Mouse (Mus musculus) c-Kit-positive CD71-negative TER-119-negative erythroid progenitor cells, embryonic 14.5 days (primary cell): ENCODE results near the gene Sel1l3.

Experiments
- DNase-seq: peaks from one replicate; pipeline ENCODE4 v3.0.0-alpha.2; 2013; ENCODE audit warnings: low read depth

The Sel1l3 gene

DNA sequence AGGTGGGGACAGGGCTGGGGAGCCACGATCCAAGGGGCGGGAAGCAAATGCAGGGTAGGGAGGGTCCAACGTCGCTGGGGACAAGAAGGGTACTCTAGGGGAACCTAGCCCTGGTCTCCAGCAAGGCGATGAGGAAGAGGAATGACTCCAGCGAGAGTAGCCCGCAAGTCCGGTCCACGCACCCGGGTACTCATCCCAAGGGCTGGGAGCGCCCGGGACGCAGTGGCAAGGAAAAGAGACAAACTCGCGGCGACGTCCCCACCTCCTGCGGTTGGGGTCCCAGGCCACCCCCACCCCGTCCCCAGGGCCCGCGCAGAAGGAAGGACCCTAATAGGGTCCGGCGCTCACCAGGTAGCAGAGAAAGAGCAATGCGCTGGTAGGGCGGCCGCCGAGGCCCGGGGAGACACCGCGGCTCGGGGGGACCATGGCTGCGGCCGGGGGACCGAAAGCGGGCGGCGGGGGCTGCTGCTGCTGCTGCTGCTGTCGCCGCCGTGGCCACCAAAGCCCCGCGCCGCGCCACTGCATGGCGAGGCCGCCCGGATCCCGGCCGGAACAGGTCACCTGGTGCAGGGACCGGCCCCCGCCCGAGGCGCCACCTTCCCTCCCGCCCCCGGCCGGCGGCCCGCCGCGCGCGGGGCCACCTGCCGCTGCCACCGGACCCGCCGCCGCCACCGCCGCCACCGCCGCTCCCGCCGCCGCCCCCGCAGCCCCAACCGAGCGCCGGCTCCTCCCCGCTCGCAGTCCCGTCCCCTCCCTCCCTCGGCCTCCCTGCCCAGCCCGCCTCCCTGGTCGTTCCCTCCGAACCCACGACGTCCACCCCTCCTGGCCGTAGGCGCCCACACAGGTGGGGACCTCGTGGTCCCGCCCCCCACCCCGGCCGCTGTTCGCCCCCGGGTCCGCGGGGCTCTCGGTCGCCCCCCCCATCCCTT is 681 bp downstream of the Sel1l3 start:
- no peak for DNase-seq

GRCm38 (mm10) chr5:53212087-53212781 is 1.5 kb downstream of the Sel1l3 start:
- no peak for DNase-seq

DNA sequence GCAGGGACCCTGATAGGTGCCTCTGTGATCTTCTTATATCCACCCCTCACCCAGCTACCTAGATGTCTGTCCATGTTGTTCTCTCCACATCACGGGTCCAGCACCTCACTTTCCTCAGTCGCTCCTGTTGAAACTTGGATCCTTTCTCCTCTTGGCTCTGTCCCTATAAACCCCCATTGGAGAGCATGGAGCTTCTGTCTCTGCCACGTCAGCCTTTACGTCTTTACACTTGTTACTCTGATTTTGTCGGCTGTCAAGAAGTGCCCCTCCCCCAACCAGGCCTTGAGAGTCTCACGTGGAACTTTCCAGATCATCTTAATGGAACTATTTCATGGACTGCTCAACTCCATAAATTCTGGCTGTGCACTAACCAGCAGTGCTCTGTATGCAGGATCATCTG is 2.5 kb downstream of the Sel1l3 start:
- DNase-seq: no peak

GRCm38 (mm10) chr5:53210481-53210880 is 3.2 kb downstream of the Sel1l3 start:
- DNase-seq: no peak

DNA sequence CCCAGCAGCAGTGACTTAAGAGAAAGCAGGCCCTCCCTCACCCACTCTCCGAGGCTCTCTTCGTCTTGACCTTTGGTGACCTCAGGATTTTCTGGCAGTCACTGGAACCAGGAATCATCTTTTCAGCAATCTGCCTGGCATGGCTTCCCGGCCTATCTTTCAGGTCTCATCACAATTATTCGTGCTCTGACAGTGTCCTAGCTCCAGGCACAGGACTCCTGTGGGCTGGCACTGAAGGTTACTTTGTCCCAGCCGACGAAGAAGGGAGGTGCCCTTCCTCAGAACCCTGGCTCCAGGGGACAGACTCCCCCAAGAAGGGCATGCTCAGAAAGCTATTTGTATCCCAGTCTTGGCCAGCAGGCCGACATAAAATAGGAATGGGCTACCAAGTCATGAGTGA is 4.0 kb downstream of the Sel1l3 start:
- DNase-seq: no peak

- DNase-seq: no peak
These were observed 5.0 kb downstream of the Sel1l3 start for GRCm38 (mm10) chr5:53208731-53209130.

- DNase-seq: no peak
These were observed 7.2 kb downstream of the Sel1l3 start for GRCm38 (mm10) chr5:53206575-53206974.

DNA sequence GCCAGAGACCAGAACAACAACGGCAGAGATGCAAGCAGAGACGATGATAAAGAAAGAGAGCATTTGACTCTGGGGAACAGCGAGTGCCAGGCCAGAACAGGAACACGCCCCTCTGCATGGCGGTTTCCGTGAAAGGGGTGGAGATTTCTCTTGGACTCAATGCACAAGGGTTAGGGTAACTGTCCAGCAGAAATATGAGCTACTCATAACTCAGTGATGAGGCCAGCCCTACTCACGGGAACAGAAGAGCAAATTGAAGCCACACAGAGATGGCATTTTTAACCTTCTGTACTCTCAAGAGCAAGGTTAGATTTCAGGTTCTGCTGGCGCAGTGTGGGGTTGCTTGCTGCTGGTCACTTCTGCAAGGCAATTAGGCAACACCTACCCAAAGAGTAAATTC is 11.0 kb downstream of the Sel1l3 start:
- DNase-seq: no peak

DNA sequence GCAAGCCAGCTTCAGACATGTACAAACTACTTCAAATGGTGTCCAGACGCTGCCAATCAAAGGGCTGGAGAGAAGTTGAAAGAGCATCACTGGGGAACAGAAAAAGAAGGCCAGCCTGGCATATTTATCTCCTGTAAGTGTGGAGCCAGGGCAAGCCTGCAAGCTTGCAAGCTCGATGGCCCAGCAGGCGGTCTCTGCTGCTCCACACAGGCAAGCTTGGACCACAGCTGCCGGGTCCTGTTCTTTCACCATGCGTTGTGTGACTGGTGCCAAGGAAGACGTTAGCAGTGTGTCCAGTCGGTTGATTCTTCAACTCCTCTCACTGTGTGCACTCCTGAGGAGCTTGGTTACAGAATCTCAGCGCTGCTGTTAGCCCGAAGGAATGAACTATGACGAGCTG is 12.9 kb downstream of the Sel1l3 start:
- DNase-seq: no peak

- DNase-seq: no peak
These were observed 15.3 kb downstream of the Sel1l3 start for GRCm38 (mm10) chr5:53198408-53198807.

DNA sequence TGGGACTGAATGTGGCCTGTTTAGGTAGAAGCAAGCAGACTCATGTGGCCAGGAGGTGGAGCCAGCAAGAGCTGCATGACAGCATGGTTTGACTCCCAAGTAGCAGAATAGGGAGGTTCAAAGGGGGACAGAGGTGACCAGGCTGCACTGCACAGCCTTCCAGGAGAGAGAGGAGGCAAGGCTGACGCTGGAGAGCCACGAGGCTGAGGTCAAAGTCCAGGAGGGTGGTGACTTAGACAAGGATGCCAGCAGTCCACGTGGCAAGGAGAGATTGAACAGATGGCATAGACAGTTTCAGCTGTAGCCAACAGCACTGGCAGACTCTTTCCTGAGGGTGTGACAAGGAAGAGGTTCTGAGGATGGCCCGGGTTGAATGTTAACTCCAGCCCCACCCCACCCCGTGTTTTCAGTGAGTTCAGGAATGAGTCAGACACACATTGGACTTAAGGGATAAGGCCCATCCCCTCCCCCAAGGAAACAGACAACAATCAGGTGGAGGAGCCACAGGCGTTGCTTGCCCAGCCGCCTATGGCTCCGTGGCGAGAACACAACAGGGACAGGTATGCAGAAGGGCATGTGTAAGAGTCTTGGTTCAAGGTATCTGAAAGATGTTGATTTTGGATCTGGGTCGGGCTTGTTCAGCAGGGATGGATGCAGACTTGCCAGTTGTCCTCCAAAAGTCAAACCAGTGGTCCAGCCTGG is 17.2 kb downstream of the Sel1l3 start:
- no peak for DNase-seq

DNA sequence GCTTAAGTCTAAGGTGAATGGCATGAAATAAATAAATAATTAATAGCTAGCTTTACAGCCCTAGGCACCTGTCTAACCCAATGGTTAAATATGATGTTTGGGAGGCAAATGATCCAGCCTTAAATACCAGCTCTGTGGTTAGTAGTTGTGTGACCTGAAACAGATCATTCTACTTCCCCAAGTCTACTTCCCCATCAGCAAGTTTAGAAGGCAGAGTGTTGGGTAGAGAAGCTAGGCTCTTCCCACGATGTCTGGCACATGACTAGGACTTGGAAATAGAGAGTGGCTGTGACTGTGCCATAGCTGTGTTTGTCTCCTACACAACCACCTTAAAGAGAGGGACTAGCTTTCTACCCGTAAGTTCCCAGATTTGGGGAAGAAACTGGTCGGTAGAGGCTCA is 18.9 kb downstream of the Sel1l3 start:
- no peak for DNase-seq

GRCm38 (mm10) chr5:53194421-53194820 is 19.3 kb downstream of the Sel1l3 start:
- DNase-seq: no peak

DNA sequence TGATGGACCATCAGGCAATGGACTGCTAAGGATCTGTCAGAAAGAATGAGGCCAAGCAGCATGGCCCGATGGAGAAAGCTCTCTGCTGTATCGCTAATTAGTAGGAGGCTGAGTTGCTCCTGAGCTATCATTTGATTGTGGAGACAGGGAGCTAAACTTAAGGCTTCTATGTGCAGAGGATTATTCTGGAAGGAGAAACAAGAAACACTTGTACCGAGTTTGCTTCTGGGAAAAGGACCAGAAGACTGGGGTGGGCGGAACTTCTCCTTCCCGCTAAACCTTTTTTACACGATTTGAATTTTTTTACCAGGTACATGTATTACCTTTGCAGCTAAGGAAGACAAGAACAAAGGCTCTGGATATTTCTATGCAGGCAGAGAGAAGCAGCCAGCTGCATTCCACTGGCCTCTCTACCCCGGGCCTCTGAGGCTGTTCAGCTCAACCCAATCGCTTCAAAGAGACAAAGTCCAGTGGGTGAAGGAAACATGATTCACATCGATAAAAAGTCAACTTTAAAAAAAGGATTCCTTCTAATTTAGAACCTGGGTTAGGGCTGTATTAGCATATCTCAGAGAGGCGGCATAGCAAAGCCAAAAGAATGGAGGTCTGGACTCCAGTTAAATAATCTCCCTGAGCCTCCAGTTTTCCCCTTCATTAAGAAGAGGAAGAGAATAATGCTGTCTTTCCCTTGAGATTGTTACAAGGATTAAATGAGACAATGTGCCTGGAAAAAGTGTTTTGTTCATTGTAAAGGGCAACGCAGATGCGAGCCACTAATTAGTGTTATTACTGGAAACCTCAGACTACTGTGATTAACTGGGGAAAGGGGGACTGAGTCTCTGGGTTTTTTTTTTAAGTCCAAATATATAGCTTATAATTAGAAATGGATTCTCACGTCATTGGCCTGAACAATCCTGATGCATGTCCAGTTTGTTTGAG is 20.4 kb downstream of the Sel1l3 start:
- no peak for DNase-seq

- no peak for DNase-seq
These were observed 25.1 kb downstream of the Sel1l3 start for GRCm38 (mm10) chr5:53188608-53189007.

- DNase-seq: no peak
These were observed 26.5 kb downstream of the Sel1l3 start for GRCm38 (mm10) chr5:53187245-53187644.

- DNase-seq: no peak
These were observed 27.9 kb downstream of the Sel1l3 start for GRCm38 (mm10) chr5:53185803-53186202.

GRCm38 (mm10) chr5:53179965-53180364 is 33.8 kb downstream of the Sel1l3 start:
- no peak for DNase-seq

GRCm38 (mm10) chr5:53176703-53177102 is 37.0 kb downstream of the Sel1l3 start:
- no peak for DNase-seq

GRCm38 (mm10) chr5:53176075-53176474 is 37.7 kb downstream of the Sel1l3 start:
- DNase-seq: no peak

- DNase-seq: no peak
These were observed 38.5 kb downstream of the Sel1l3 start for GRCm38 (mm10) chr5:53175195-53175594.

DNA sequence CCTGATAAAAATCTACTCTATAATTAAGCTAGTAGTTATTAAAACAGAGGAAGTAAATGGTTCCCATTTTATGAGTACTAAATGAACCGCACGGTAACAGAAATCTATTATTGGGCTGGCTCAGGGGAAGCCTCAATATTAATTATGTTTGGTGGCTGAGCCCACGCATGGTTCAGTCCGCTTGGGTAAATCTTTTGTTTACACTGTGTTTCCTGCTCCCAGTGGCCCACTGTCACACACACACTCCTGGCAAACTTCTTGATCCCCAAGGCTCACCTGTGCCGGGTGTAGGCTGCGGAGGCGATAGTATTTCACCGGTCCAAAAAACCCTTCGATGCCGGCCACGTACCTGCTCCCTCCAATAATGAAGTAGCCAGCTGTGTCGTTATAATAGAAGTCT is 39.3 kb downstream of the Sel1l3 start:
- DNase-seq: no peak
